Mouse (Mus musculus) hindbrain, embryonic 11.5 days (tissue): Measurements from ENCODE around the gene Tmem179. TPM values are rescaled to one million over a fixed set of nuclear protein-coding genes. Genes with fewer than 3 reads are reported as not detected.
A peak's percentile ranks its signal among the peaks of the same experiment; 100 is the strongest.

Source experiments
- ATAC-seq: fragments of 200-750 bp; cut with Nextera tagmentation; 2 replicates; pipeline ENCODE4 v1.8.0; 2017; ENCODE audit warnings: mild to moderate bottlenecking, moderate TSS enrichment, moderate library complexity; ENCODE audit not compliant: low FRiP score
- DNase-seq: peaks from one replicate; pipeline ENCODE4 v3.0.0-alpha.2; 2015; ENCODE audit warnings: low spot score
- H3K27ac ChIP-seq: fragments of 300-500 bp; sonication (generic); 2 replicates; pipeline ENCODE4 v1.5.1; 2014; ENCODE audit warnings: mild to moderate bottlenecking, low read depth, low read length
- H3K27me3 ChIP-seq: fragments of 300-500 bp; sonication (generic); 2 replicates; pipeline ENCODE4 v1.6.1; 2014; ENCODE audit warnings: mild to moderate bottlenecking, low read length, moderate library complexity, mixed read lengths; ENCODE audit not compliant: control insufficient read depth, insufficient read depth
- H3K36me3 ChIP-seq: fragments of 300-500 bp; sonication (generic); 2 replicates; pipeline ENCODE4 v1.6.1; 2014; ENCODE audit warnings: mild to moderate bottlenecking, low read length, moderate library complexity, mixed read lengths; ENCODE audit not compliant: control insufficient read depth, insufficient read depth
- H3K4me1 ChIP-seq: fragments of 300-500 bp; sonication (generic); replicated peaks from 2 replicates; pipeline ENCODE4 v1.6.1; 2014; ENCODE audit warnings: low read length, mixed read lengths; ENCODE audit not compliant: control insufficient read depth, insufficient read depth
- H3K4me2 ChIP-seq: fragments of 300-500 bp; sonication (generic); replicated peaks from 2 replicates; pipeline ENCODE4 v1.6.1; 2014; ENCODE audit warnings: mild to moderate bottlenecking, low read depth, low read length
- H3K4me3 ChIP-seq: fragments of 300-500 bp; sonication (generic); 2 replicates; pipeline ENCODE4 v1.5.1; 2014; ENCODE audit warnings: low read depth, low read length
- H3K9ac ChIP-seq: fragments of 300-500 bp; sonication (generic); 2 replicates; pipeline ENCODE4 v1.6.1; 2014; ENCODE audit warnings: low read depth, low read length
- H3K9me3 ChIP-seq: fragments of 300-500 bp; sonication (generic); 2 replicates; pipeline ENCODE4 v1.6.1; 2016; ENCODE audit warnings: low read length; ENCODE audit not compliant: control insufficient read depth
- WGBS: fragments of 180-500 bp; shearing (Covaris S2); extraction: QIAGEN DNeasy Blood & Tissue Kit; methylation state at CpG from one replicate; pipeline ENCODE4 v1.1.7; 2014; 5-methylcytosine and 5-hydroxymethylcytosine counted together
- polyA plus RNA-seq: library from polyadenylated mRNA; unstranded; fragments of >200 nt; fragmentation: Nextera tagmentation; extraction: Ambion mirVana; gene quantifications from 2 replicates; pipeline ENCODE4 v1.2.1, GENCODE M21; 2014

Gene Tmem179
- polyA plus RNA-seq, 1 experiment from 2014 or later, result 6.0 TPM

DNA sequence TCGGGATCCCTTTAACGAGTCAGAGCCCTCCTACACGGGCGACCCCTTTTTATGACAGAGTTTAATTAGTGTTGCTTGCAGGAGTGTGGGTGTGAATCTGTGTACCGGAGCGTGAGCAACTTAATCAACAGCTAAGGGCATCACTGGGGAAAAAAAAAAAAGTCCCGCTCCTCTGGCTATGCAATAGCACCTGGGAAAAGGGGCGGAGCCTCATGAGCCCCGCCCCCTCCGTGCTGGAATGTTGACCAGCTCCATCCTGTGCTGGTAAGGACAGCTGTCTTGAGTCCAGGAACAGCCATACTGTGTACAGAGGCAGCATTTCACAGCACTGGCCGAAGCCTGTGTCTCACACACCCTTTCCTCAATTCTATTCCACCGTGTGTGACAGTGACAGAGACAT, 38.4 kb upstream of the Tmem179 start:
- Histone ChIP-seq H3K4me3 (no peak overlapping the region), H3K4me1 (peaks cover 3% of the 10 kb centered on the region), H3K4me2 (no peak overlapping the region), H3K9ac (no peak overlapping the region), H3K36me3 (no peaks in the 10 kb centered on the region), H3K27me3 (no peaks in the 10 kb centered on the region), H3K27ac (no peak overlapping the region), H3K9me3 (no peaks in the 10 kb centered on the region)
- DNase-seq, result no peak
- WGBS, result 43% methylated on average over 12 of the region's 12 CpGs
- no peak for ATAC-seq

- Histone ChIP-seq H3K9ac (no peak overlapping the region), H3K4me3 (no peak overlapping the region), H3K27me3 (no peaks in the 10 kb centered on the region), H3K4me2 (no peak overlapping the region), H3K27ac (peak overlapping the region; percentile 82; the same call in 1 of the 2 replicates), H3K9me3 (no peaks in the 10 kb centered on the region), H3K4me1 (peaks cover 3% of the 10 kb centered on the region), H3K36me3 (no peaks in the 10 kb centered on the region)
- no peak for DNase-seq
- peak; percentile 28; the same call in 1 of the 2 replicates for ATAC-seq
- WGBS, result 65% methylated on average over 5 of the region's 5 CpGs
Observed at GRCm38 (mm10) chr12:112552520-112552919, 36.0 kb upstream of the Tmem179 start.

GRCm38 (mm10) chr12:112551861-112552375, 35.4 kb upstream of the Tmem179 start:
- Histone ChIP-seq H3K9ac (no peak overlapping the region), H3K36me3 (no peaks in the 10 kb centered on the region), H3K4me2 (no peak overlapping the region), H3K4me3 (no peak overlapping the region), H3K27ac (peak overlapping the region; percentile 82), H3K9me3 (no peaks in the 10 kb centered on the region), H3K27me3 (no peaks in the 10 kb centered on the region), H3K4me1 (peaks cover 3% of the 10 kb centered on the region)
- WGBS, result 7% methylated on average over 13 of the region's 13 CpGs
- DNase-seq (peak; percentile 95), ATAC-seq (peak; percentile 87)

GRCm38 (mm10) chr12:112549287-112549686, 32.7 kb upstream of the Tmem179 start:
- Histone ChIP-seq H3K9me3 (no peaks in the 10 kb centered on the region), H3K9ac (no peak overlapping the region), H3K36me3 (no peaks in the 10 kb centered on the region), H3K27me3 (no peaks in the 10 kb centered on the region), H3K4me3 (no peak overlapping the region), H3K4me1 (peaks cover 14% of the 10 kb centered on the region), H3K4me2 (no peak overlapping the region), H3K27ac (no peak overlapping the region)
- ATAC-seq, result no peak
- WGBS, result 95% methylated on average over 1 of the region's 1 CpGs
- DNase-seq, result no peak

DNA sequence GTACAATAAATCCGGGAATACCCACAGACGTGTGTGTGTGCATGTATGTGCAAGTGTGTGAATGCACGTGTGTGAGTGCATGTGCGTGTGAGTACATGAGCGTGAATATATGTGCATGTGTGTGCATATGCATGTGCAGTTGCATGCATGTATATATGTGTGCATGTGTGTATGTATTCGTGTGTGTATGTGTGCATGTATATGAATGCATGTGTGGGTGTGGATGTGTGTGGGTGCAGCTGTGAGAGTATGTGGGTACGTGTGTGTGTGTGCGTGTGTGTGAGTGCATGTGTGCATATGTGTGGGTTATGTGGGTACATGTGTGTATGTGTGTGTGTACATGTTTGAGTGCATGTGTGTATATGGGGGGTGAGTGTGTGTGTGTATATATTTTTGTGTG, 29.6 kb upstream of the Tmem179 start:
- no peaks in the 10 kb centered on the region for H3K36me3 ChIP-seq
- no peak for ATAC-seq
- H3K4me2 ChIP-seq, result no peak overlapping the region
- 90% methylated on average over 8 of the region's 8 CpGs for WGBS
- no peaks in the 10 kb centered on the region for H3K27me3 ChIP-seq
- H3K27ac ChIP-seq, result no peak overlapping the region
- no peak for DNase-seq
- no peak overlapping the region for H3K9ac ChIP-seq
- H3K9me3 ChIP-seq, result no peaks in the 10 kb centered on the region
- H3K4me1 ChIP-seq, result peaks cover 25% of the 10 kb centered on the region
- H3K4me3 ChIP-seq, result no peak overlapping the region

GRCm38 (mm10) chr12:112544946-112545701, 28.6 kb upstream of the Tmem179 start:
- Histone ChIP-seq H3K36me3 (no peaks in the 10 kb centered on the region), H3K4me3 (no peak overlapping the region), H3K27me3 (no peaks in the 10 kb centered on the region), H3K9me3 (no peaks in the 10 kb centered on the region), H3K27ac (peak overlapping the region; percentile 59; the same call in 1 of the 2 replicates), H3K4me1 (peaks cover 25% of the 10 kb centered on the region), H3K9ac (0 out of 2 replicates have a peak overlapping the region, but pooled peaks have one; percentile 21), H3K4me2 (no peak overlapping the region)
- peak; percentile 47 for DNase-seq
- WGBS, result 22% methylated on average over 12 of the region's 12 CpGs
- no peak for ATAC-seq

- 63% methylated on average over 9 of the region's 9 CpGs for WGBS
- H3K9me3 ChIP-seq, result no peaks in the 10 kb centered on the region
- no peak overlapping the region for H3K4me3 ChIP-seq
- DNase-seq (no peak), ATAC-seq (no peak)
- H3K4me2 ChIP-seq, result no peak overlapping the region
- H3K27ac ChIP-seq, result no peak overlapping the region
- no peak overlapping the region for H3K9ac ChIP-seq
- no peaks in the 10 kb centered on the region for H3K36me3 ChIP-seq
- H3K27me3 ChIP-seq, result no peaks in the 10 kb centered on the region
- H3K4me1 ChIP-seq, result peaks cover 25% of the 10 kb centered on the region
Observed at GRCm38 (mm10) chr12:112543941-112544340, 27.4 kb upstream of the Tmem179 start.

DNA sequence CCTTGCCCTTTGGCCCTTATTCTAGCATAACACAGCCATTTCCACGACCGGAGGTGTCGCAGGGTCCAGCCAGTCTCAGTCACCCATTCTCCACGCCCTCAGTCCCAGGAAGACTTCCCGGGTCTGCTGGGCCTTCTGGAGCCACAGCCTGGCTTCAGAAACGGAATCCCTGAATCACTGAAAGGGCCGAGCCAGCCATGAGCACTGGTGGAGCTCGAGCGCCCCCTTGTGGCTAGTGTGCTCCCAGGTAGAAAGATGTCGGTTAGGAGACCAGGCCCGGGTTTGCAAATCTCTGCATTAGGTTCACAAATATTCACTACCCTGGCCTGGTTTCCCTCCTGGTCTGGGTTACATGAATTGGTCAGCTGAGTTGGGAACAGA, 26.4 kb upstream of the Tmem179 start:
- 0 out of 2 replicates have a peak, but pooled peaks cover 3% of the 10 kb centered on the region for H3K27me3 ChIP-seq
- H3K36me3 ChIP-seq, result no peaks in the 10 kb centered on the region
- H3K9ac ChIP-seq, result 0 out of 2 replicates have a peak overlapping the region, but pooled peaks have one; percentile 24
- H3K27ac ChIP-seq, result peak overlapping the region; percentile 12; the same call in 1 of the 2 replicates
- 5% methylated on average over 11 of the region's 11 CpGs for WGBS
- ATAC-seq (peak; percentile 48), DNase-seq (peak; percentile 96)
- H3K4me3 ChIP-seq, result no peak overlapping the region
- peaks cover 25% of the 10 kb centered on the region for H3K4me1 ChIP-seq
- no peaks in the 10 kb centered on the region for H3K9me3 ChIP-seq
- no peak overlapping the region; the same call in 1 of the 2 replicates for H3K4me2 ChIP-seq
